8 mouse cellular contexts compared by ENCODE assay signal in genomic region chr3:52017439-52018102, GRCm38 (mm10).
DNase-seq lines count a peak whose midpoint lies in the region; ATAC-seq and TF ChIP-seq lines count a peak whose summit lies in the region.
"Had no signal": no experiment of that assay in that cellular context is flagged by ENCODE, and none has a peak within 500 bp of the region (broad histone marks: within the 10 kb centered on the region; RNA-seq: fewer than 3 reads in every experiment).

No protein-coding gene starts in this region.

- WGBS in liver, adult 2 months, result 23% methylated on average over 17 of the region's 17 CpGs
- 21% methylated on average over 17 of the region's 17 CpGs for WGBS in heart, embryonic 14.5 days
- WGBS in liver, embryonic 16.5 days (ENCODE audit: insufficient replicate concordance), result 62% methylated on average over 17 of the region's 17 CpGs

- H3K9me3 ChIP-seq in heart, embryonic 14.5 days (ENCODE audit: control insufficient read depth, low read length), result no peaks in the 10 kb centered on the region
- no peaks in the 10 kb centered on the region for H3K9me3 ChIP-seq in liver, embryonic 16.5 days (replicated peaks; ENCODE audit: control insufficient read depth, low read length)

- H3K36me3 ChIP-seq in liver, adult 2 months (ENCODE audit: control insufficient read depth, insufficient read depth, low read length), result no peaks in the 10 kb centered on the region
- H3K36me3 ChIP-seq in heart, embryonic 14.5 days (ENCODE audit: control insufficient read depth, insufficient read depth, low read length), result no peaks in the 10 kb centered on the region
- no peaks in the 10 kb centered on the region for H3K36me3 ChIP-seq in liver, embryonic 16.5 days (ENCODE audit: control insufficient read depth, insufficient read depth)

- TF ChIP-seq POLR2A in liver, adult 2 months (IDR thresholded peaks at IDR 0.05; ENCODE audit: extremely low read depth, insufficient read depth, low read length), result no peak

- H3K4me1 ChIP-seq in liver, adult 2 months (ENCODE audit: control insufficient read depth, insufficient read depth, low read length), result peaks cover 10% of the 10 kb centered on the region
- H3K4me1 ChIP-seq in heart, embryonic 14.5 days (ENCODE audit: control insufficient read depth in 2 of 2, insufficient read depth in 2 of 2, low read length in 2 of 2), result peaks cover 0 to 4% of the 10 kb centered on the region in 2 experiments; a peak in 2 of 4 replicates
- no peaks in the 10 kb centered on the region for H3K4me1 ChIP-seq in liver, embryonic 16.5 days (ENCODE audit: control insufficient read depth, low read depth, low read length)

- H3K79me2 ChIP-seq in liver, adult 2 months (ENCODE audit: control insufficient read depth, insufficient read depth, low read length), result no peaks in the 10 kb centered on the region

- DNase-seq in liver, adult 2 months (ENCODE audit: extremely low read depth, low read depth, low spot score), result peak; percentile 73
- no peak for DNase-seq in liver
- DNase-seq in gastrocnemius, adult 18-20 months (ENCODE audit: low spot score), result no peak
- no peak for DNase-seq in urinary bladder, postnatal 4 days (ENCODE audit: low spot score in 2 of 2)
- DNase-seq: right cerebral cortex, postnatal 25 days had no signal

- ATAC-seq in common myeloid progenitor, adult 5-6 weeks (replicated peaks; ENCODE audit: low read depth, poor library complexity, severe bottlenecking), result 0 out of 2 replicates have a peak, but pooled peaks have one; percentile 54
- ATAC-seq in heart, embryonic 14.5 days (ENCODE audit: insufficient number of reproducible peaks, insufficient read depth, low FRiP score, low read depth), result no peak
- no peak; the same call in 1 of the 2 replicates for ATAC-seq in liver, embryonic 16.5 days (ENCODE audit: low read depth)

- no peak for TF ChIP-seq CTCF in liver, adult 2 months (IDR thresholded peaks at IDR 0.05; ENCODE audit: low read depth, low read length)

- no peaks in the 10 kb centered on the region for H3K27me3 ChIP-seq in liver, adult 2 months (ENCODE audit: control insufficient read depth, insufficient read depth, low read length)
- no peaks in the 10 kb centered on the region for H3K27me3 ChIP-seq in heart, embryonic 14.5 days (ENCODE audit: control insufficient read depth, insufficient read depth, low read length)
- no peaks in the 10 kb centered on the region for H3K27me3 ChIP-seq in liver, embryonic 16.5 days (ENCODE audit: control insufficient read depth, insufficient read depth, low read depth, low read length)

- H3K27ac ChIP-seq in liver, adult 2 months (replicated peaks; ENCODE audit: insufficient read depth, low read depth, low read length), result peak overlapping the region; percentile 12; the same call in 1 of the 2 replicates
- H3K27ac ChIP-seq in heart, embryonic 14.5 days (replicated peaks in 1 of 2; ENCODE audit: control insufficient read depth in 1 of 2, insufficient read depth in 1 of 2, low read depth in 2 of 2, low read length in 2 of 2), result no peak overlapping the region
- no peak overlapping the region for H3K27ac ChIP-seq in liver, embryonic 16.5 days (ENCODE audit: low read length)

- peak overlapping the region; percentile 34; the same call in 1 of the 2 replicates for H3K9ac ChIP-seq in liver, adult 2 months (ENCODE audit: low read depth, low read length)
- peak overlapping the region; percentile 1; the same call in 1 of the 2 replicates for H3K9ac ChIP-seq in heart, embryonic 14.5 days (ENCODE audit: low read length)
- H3K9ac ChIP-seq in liver, embryonic 16.5 days (ENCODE audit: low read depth, low read length), result no peak overlapping the region

- peak overlapping the region; percentile 55 for H3K4me2 ChIP-seq in heart, embryonic 14.5 days (ENCODE audit: low read length)
- H3K4me2 ChIP-seq in liver, embryonic 16.5 days (ENCODE audit: low read depth, low read length), result peak overlapping the region; percentile 41

- H3K4me3 ChIP-seq in liver, adult 2 months (ENCODE audit: insufficient read depth, low read depth, low read length), result peak overlapping the region; percentile 48
- H3K4me3 ChIP-seq in heart, embryonic 14.5 days (ENCODE audit: control insufficient read depth in 1 of 2, insufficient read depth in 1 of 2, low read depth in 1 of 2, low read length in 2 of 2), result peak overlapping the region; percentile 17 to 31
- H3K4me3 ChIP-seq in liver, embryonic 16.5 days (ENCODE audit: low read depth, low read length), result peak overlapping the region; percentile 32
